Mouse (Mus musculus): ENCODE data around the gene Hrh2. TPM values are rescaled to one million over a fixed set of nuclear protein-coding genes. Genes with fewer than 3 reads are reported as not detected.

The Hrh2 gene
- polyA plus RNA-seq, 1 experiment from 2014 or later: not detected

GRCm38 (mm10) chr13:54170288-54170687 is 21.6 kb upstream of the Hrh2 start:
- H3K27me3 ChIP-seq (ENCODE audit: control insufficient read depth, insufficient read depth, low read length): 0 out of 2 replicates have a peak, but pooled peaks cover 2% of the 10 kb centered on the region
- peaks cover 4% of the 10 kb centered on the region for H3K9me3 ChIP-seq (ENCODE audit: control insufficient read depth, low read length)
- no peak overlapping the region for H3K4me2 ChIP-seq (replicated peaks; ENCODE audit: low read depth, low read length)
- H3K4me1 ChIP-seq (ENCODE audit: control insufficient read depth, insufficient read depth, low read length): no peaks in the 10 kb centered on the region
- WGBS: 89% methylated on average over 6 of the region's 6 CpGs
- H3K27ac ChIP-seq (ENCODE audit: low read depth, low read length): no peak overlapping the region
- H3K4me3 ChIP-seq (ENCODE audit: low read length): no peak overlapping the region
- H3K36me3 ChIP-seq (ENCODE audit: control insufficient read depth, insufficient read depth, low read length): no peaks in the 10 kb centered on the region
- no peak for ATAC-seq (ENCODE audit: low FRiP score, low TSS enrichment)
- H3K9ac ChIP-seq (ENCODE audit: low read depth, low read length): no peak overlapping the region

GRCm38 (mm10) chr13:54171346-54171745 is 20.6 kb upstream of the Hrh2 start:
- Histone ChIP-seq H3K27me3 (ENCODE audit: control insufficient read depth, insufficient read depth, low read length) (0 out of 2 replicates have a peak, but pooled peaks cover 2% of the 10 kb centered on the region), H3K9ac (ENCODE audit: low read depth, low read length) (no peak overlapping the region), H3K36me3 (ENCODE audit: control insufficient read depth, insufficient read depth, low read length) (no peaks in the 10 kb centered on the region), H3K9me3 (ENCODE audit: control insufficient read depth, low read length) (peaks cover 4% of the 10 kb centered on the region), H3K27ac (ENCODE audit: low read depth, low read length) (no peak overlapping the region), H3K4me1 (ENCODE audit: control insufficient read depth, insufficient read depth, low read length) (no peaks in the 10 kb centered on the region), H3K4me2 (replicated peaks; ENCODE audit: low read depth, low read length) (no peak overlapping the region), H3K4me3 (ENCODE audit: low read length) (no peak overlapping the region)
- ATAC-seq (ENCODE audit: low FRiP score, low TSS enrichment): no peak
- 85% methylated on average over 10 of the region's 10 CpGs for WGBS

DNA sequence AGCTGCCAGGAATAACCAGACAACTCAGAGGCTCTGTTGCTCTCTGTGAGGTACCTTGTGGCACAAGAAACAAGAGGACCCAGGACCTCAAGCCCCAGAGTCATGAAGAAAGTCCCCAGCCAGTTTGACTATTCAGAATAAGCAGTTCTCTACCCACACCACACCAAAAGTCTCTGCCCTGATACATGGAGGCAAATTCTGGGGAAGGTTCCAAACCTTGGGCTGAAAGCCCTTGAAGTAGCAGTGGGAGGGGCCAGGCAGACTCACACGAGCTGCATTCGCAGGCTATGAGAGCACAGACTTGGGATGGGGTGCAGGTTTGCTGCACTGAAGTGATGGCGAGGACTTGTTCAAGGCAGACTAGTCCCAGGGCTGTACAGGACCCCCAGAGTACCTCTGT is 20.2 kb upstream of the Hrh2 start:
- Histone ChIP-seq H3K9me3 (ENCODE audit: control insufficient read depth, low read length) (peaks cover 4% of the 10 kb centered on the region), H3K36me3 (ENCODE audit: control insufficient read depth, insufficient read depth, low read length) (no peaks in the 10 kb centered on the region), H3K4me1 (ENCODE audit: control insufficient read depth, insufficient read depth, low read length) (no peaks in the 10 kb centered on the region), H3K4me3 (ENCODE audit: low read length) (no peak overlapping the region), H3K27me3 (ENCODE audit: control insufficient read depth, insufficient read depth, low read length) (0 out of 2 replicates have a peak, but pooled peaks cover 2% of the 10 kb centered on the region), H3K27ac (ENCODE audit: low read depth, low read length) (no peak overlapping the region), H3K9ac (ENCODE audit: low read depth, low read length) (no peak overlapping the region), H3K4me2 (replicated peaks; ENCODE audit: low read depth, low read length) (no peak overlapping the region)
- WGBS: 69% methylated on average over 3 of the region's 3 CpGs
- ATAC-seq (ENCODE audit: low FRiP score, low TSS enrichment): no peak

DNA sequence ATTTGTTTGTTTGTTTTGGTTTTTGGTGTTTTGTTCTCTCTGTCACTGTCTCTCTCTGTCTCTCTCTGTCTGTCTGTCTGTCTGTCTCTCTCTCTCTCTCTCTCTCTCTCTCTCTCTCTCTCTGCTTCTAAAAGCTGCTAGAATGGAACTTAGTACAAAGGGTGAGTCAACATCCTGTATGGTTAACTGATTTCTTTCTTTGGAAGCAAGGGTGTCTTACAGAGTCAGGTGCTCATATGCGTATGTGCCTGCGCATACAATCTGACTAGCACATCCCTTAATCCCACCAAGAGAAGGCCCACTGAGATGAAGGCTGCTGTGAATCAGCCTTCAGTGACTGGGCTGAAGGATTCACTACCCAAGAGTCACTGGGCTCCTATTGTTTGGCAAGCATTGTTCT is 18.0 kb upstream of the Hrh2 start:
- ATAC-seq (ENCODE audit: low FRiP score, low TSS enrichment): no peak
- 97% methylated on average over 2 of the region's 2 CpGs for WGBS
- H3K36me3 ChIP-seq (ENCODE audit: control insufficient read depth, insufficient read depth, low read length): no peaks in the 10 kb centered on the region
- no peak overlapping the region for H3K9ac ChIP-seq (ENCODE audit: low read depth, low read length)
- H3K27me3 ChIP-seq (ENCODE audit: control insufficient read depth, insufficient read depth, low read length): 0 out of 2 replicates have a peak, but pooled peaks cover 2% of the 10 kb centered on the region
- H3K4me2 ChIP-seq (replicated peaks; ENCODE audit: low read depth, low read length): no peak overlapping the region
- peaks cover 4% of the 10 kb centered on the region for H3K9me3 ChIP-seq (ENCODE audit: control insufficient read depth, low read length)
- no peak overlapping the region for H3K4me3 ChIP-seq (ENCODE audit: low read length)
- no peak overlapping the region for H3K27ac ChIP-seq (ENCODE audit: low read depth, low read length)
- H3K4me1 ChIP-seq (ENCODE audit: control insufficient read depth, insufficient read depth, low read length): no peaks in the 10 kb centered on the region

DNA sequence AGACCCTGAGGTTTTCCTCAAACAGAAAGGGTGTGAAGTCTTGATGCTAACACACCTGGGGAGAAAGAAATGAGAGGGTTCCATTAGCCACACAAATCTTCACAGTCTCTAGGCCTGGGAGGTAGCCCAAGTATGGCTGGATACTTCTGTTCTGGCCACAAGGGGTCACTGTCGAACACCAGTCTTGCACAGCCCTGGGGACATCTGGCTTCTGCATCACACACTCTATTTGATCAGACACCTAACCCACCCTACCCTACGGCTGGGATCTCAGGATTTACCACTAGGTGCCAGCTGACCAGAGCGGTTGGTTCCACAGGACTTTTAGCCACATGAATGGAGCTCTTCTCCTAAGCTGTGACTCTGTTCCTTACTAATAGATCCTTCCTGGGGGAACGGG is 17.2 kb upstream of the Hrh2 start:
- H3K4me3 ChIP-seq (ENCODE audit: low read length): no peak overlapping the region
- H3K9ac ChIP-seq (ENCODE audit: low read depth, low read length): no peak overlapping the region
- H3K36me3 ChIP-seq (ENCODE audit: control insufficient read depth, insufficient read depth, low read length): no peaks in the 10 kb centered on the region
- no peaks in the 10 kb centered on the region for H3K4me1 ChIP-seq (ENCODE audit: control insufficient read depth, insufficient read depth, low read length)
- H3K4me2 ChIP-seq (replicated peaks; ENCODE audit: low read depth, low read length): no peak overlapping the region
- no peak for ATAC-seq (ENCODE audit: low FRiP score, low TSS enrichment)
- no peak overlapping the region for H3K27ac ChIP-seq (ENCODE audit: low read depth, low read length)
- H3K9me3 ChIP-seq (ENCODE audit: control insufficient read depth, low read length): peaks cover 4% of the 10 kb centered on the region
- WGBS: 92% methylated on average over 4 of the region's 4 CpGs
- 0 out of 2 replicates have a peak, but pooled peaks cover 2% of the 10 kb centered on the region for H3K27me3 ChIP-seq (ENCODE audit: control insufficient read depth, insufficient read depth, low read length)

- WGBS: 84% methylated on average over 8 of the region's 8 CpGs
- H3K4me1 ChIP-seq (ENCODE audit: control insufficient read depth, insufficient read depth, low read length): no peaks in the 10 kb centered on the region
- H3K4me3 ChIP-seq (ENCODE audit: low read length): no peak overlapping the region
- peaks cover 4% of the 10 kb centered on the region for H3K9me3 ChIP-seq (ENCODE audit: control insufficient read depth, low read length)
- H3K36me3 ChIP-seq (ENCODE audit: control insufficient read depth, insufficient read depth, low read length): no peaks in the 10 kb centered on the region
- no peak overlapping the region for H3K9ac ChIP-seq (ENCODE audit: low read depth, low read length)
- 0 out of 2 replicates have a peak, but pooled peaks cover 2% of the 10 kb centered on the region for H3K27me3 ChIP-seq (ENCODE audit: control insufficient read depth, insufficient read depth, low read length)
- no peak overlapping the region for H3K27ac ChIP-seq (ENCODE audit: low read depth, low read length)
- ATAC-seq (ENCODE audit: low FRiP score, low TSS enrichment): no peak
- no peak overlapping the region for H3K4me2 ChIP-seq (replicated peaks; ENCODE audit: low read depth, low read length)
Measured at GRCm38 (mm10) chr13:54175426-54175825, 16.5 kb upstream of the Hrh2 start.

GRCm38 (mm10) chr13:54176406-54177020 is 15.4 kb upstream of the Hrh2 start:
- H3K9ac ChIP-seq (ENCODE audit: low read depth, low read length): no peak overlapping the region
- WGBS: 68% methylated on average over 4 of the region's 4 CpGs
- ATAC-seq (ENCODE audit: low FRiP score, low TSS enrichment): no peak
- no peaks in the 10 kb centered on the region for H3K36me3 ChIP-seq (ENCODE audit: control insufficient read depth, insufficient read depth, low read length)
- no peak overlapping the region for H3K4me2 ChIP-seq (replicated peaks; ENCODE audit: low read depth, low read length)
- no peaks in the 10 kb centered on the region for H3K4me1 ChIP-seq (ENCODE audit: control insufficient read depth, insufficient read depth, low read length)
- H3K9me3 ChIP-seq (ENCODE audit: control insufficient read depth, low read length): peaks cover 4% of the 10 kb centered on the region
- H3K27me3 ChIP-seq (ENCODE audit: control insufficient read depth, insufficient read depth, low read length): 0 out of 2 replicates have a peak, but pooled peaks cover 2% of the 10 kb centered on the region
- no peak overlapping the region for H3K27ac ChIP-seq (ENCODE audit: low read depth, low read length)
- no peak overlapping the region for H3K4me3 ChIP-seq (ENCODE audit: low read length)

- H3K4me2 ChIP-seq (replicated peaks; ENCODE audit: low read depth, low read length): no peak overlapping the region
- no peak overlapping the region for H3K27ac ChIP-seq (ENCODE audit: low read depth, low read length)
- WGBS: 86% methylated on average over 2 of the region's 2 CpGs
- H3K36me3 ChIP-seq (ENCODE audit: control insufficient read depth, insufficient read depth, low read length): no peaks in the 10 kb centered on the region
- no peak for ATAC-seq (ENCODE audit: low FRiP score, low TSS enrichment)
- no peak overlapping the region for H3K9ac ChIP-seq (ENCODE audit: low read depth, low read length)
- no peaks in the 10 kb centered on the region for H3K4me1 ChIP-seq (ENCODE audit: control insufficient read depth, insufficient read depth, low read length)
- no peak overlapping the region for H3K4me3 ChIP-seq (ENCODE audit: low read length)
- H3K27me3 ChIP-seq (ENCODE audit: control insufficient read depth, insufficient read depth, low read length): 0 out of 2 replicates have a peak, but pooled peaks cover 2% of the 10 kb centered on the region
- H3K9me3 ChIP-seq (ENCODE audit: control insufficient read depth, low read length): peaks cover 4% of the 10 kb centered on the region
Measured at GRCm38 (mm10) chr13:54177346-54177745, 14.6 kb upstream of the Hrh2 start.

- Histone ChIP-seq H3K4me1 (ENCODE audit: control insufficient read depth, insufficient read depth, low read length) (no peaks in the 10 kb centered on the region), H3K9ac (ENCODE audit: low read depth, low read length) (no peak overlapping the region), H3K36me3 (ENCODE audit: control insufficient read depth, insufficient read depth, low read length) (no peaks in the 10 kb centered on the region), H3K4me3 (ENCODE audit: low read length) (no peak overlapping the region), H3K4me2 (replicated peaks; ENCODE audit: low read depth, low read length) (no peak overlapping the region), H3K9me3 (ENCODE audit: control insufficient read depth, low read length) (peaks cover 4% of the 10 kb centered on the region), H3K27ac (ENCODE audit: low read depth, low read length) (no peak overlapping the region), H3K27me3 (ENCODE audit: control insufficient read depth, insufficient read depth, low read length) (0 out of 2 replicates have a peak, but pooled peaks cover 2% of the 10 kb centered on the region)
- no peak for ATAC-seq (ENCODE audit: low FRiP score, low TSS enrichment)
- 88% methylated on average over 5 of the region's 5 CpGs for WGBS
Measured at GRCm38 (mm10) chr13:54178647-54179046, 13.3 kb upstream of the Hrh2 start.
